ENCODE assay signal across 12 mouse cellular contexts in genomic region chr11:79093986-79094695, GRCm38 (mm10). TPM values are rescaled to one million over a fixed set of nuclear protein-coding genes. Genes with fewer than 3 reads are reported as not detected.
A peak's percentile ranks its signal among the peaks of the same experiment; 100 is the strongest.
DNase-seq lines count a peak whose midpoint lies in the region; ATAC-seq and TF ChIP-seq lines count a peak whose summit lies in the region.
"Had no signal": no experiment of that assay in that cellular context is flagged by ENCODE, and none has a peak within 500 bp of the region (broad histone marks: within the 10 kb centered on the region; RNA-seq: fewer than 3 reads in every experiment).

No protein-coding gene starts in this region.

- H3K36me3 ChIP-seq in liver, adult 2 months (ENCODE audit: control insufficient read depth, insufficient read depth, low read length): no peaks in the 10 kb centered on the region
- no peaks in the 10 kb centered on the region for H3K36me3 ChIP-seq in liver, embryonic 11.5 days (ENCODE audit: control insufficient read depth, insufficient read depth, low read length)
- H3K36me3 ChIP-seq in embryonic facial prominence, embryonic 10.5 days (replicated peaks): no peaks in the 10 kb centered on the region
- no peaks in the 10 kb centered on the region for H3K36me3 ChIP-seq in limb, embryonic 13.5 days
- H3K36me3 ChIP-seq: neural tube, embryonic 12.5 days had no signal

- H3K4me2 ChIP-seq in liver, embryonic 11.5 days: no peak overlapping the region
- H3K4me2 ChIP-seq in limb, embryonic 13.5 days (replicated peaks): no peak overlapping the region
- H3K4me2 ChIP-seq: forebrain, embryonic 13.5 days; neural tube, embryonic 12.5 days had no signal

- H3K27me3 ChIP-seq in liver, adult 2 months (ENCODE audit: control insufficient read depth, insufficient read depth, low read length): no peaks in the 10 kb centered on the region
- H3K27me3 ChIP-seq in liver, embryonic 11.5 days (replicated peaks; ENCODE audit: control insufficient read depth, insufficient read depth, low read length): no peaks in the 10 kb centered on the region
- no peaks in the 10 kb centered on the region for H3K27me3 ChIP-seq in embryonic facial prominence, embryonic 10.5 days (replicated peaks; ENCODE audit: low read depth, poor library complexity, severe bottlenecking)
- no peaks in the 10 kb centered on the region for H3K27me3 ChIP-seq in limb, embryonic 13.5 days
- H3K27me3 ChIP-seq: forebrain, embryonic 13.5 days; neural tube, embryonic 12.5 days had no signal

- no peak for TF ChIP-seq POLR2A in liver, adult 2 months (IDR thresholded peaks at IDR 0.05; ENCODE audit: extremely low read depth, insufficient read depth, low read length)

- H3K9ac ChIP-seq in liver, adult 2 months (ENCODE audit: low read depth, low read length): no peak overlapping the region
- H3K9ac ChIP-seq in liver, embryonic 11.5 days (ENCODE audit: low read depth, low read length): no peak overlapping the region
- peak overlapping the region; percentile 26; the same call in 1 of the 2 replicates for H3K9ac ChIP-seq in limb, embryonic 13.5 days
- H3K9ac ChIP-seq: forebrain, embryonic 13.5 days; neural tube, embryonic 12.5 days had no signal

- H3K27ac ChIP-seq in gastrocnemius, adult 2 months: peak overlapping the region; percentile 84
- H3K27ac ChIP-seq in liver, adult 2 months (replicated peaks; ENCODE audit: insufficient read depth, low read depth, low read length): peak overlapping the region; percentile 57
- no peak overlapping the region for H3K27ac ChIP-seq in liver, embryonic 11.5 days (ENCODE audit: low read depth, low read length)
- H3K27ac ChIP-seq in embryonic facial prominence, embryonic 10.5 days (replicated peaks): peak overlapping the region; percentile 81
- H3K27ac ChIP-seq in limb, embryonic 13.5 days: peak overlapping the region; percentile 79; the same call in 1 of the 2 replicates
- H3K27ac ChIP-seq: neural tube, embryonic 12.5 days had no signal

- H3K4me1 ChIP-seq in liver, adult 2 months (ENCODE audit: control insufficient read depth, insufficient read depth, low read length): peaks cover 9% of the 10 kb centered on the region; the same call in 1 of the 2 replicates
- peaks cover 20% of the 10 kb centered on the region for H3K4me1 ChIP-seq in liver, embryonic 11.5 days (replicated peaks; ENCODE audit: control insufficient read depth, insufficient read depth, low read length)
- peaks cover 76% of the 10 kb centered on the region for H3K4me1 ChIP-seq in embryonic facial prominence, embryonic 10.5 days
- H3K4me1 ChIP-seq in limb, embryonic 13.5 days: peaks cover 50% of the 10 kb centered on the region

- 81% methylated on average over 10 of the region's 10 CpGs for WGBS in liver, adult 2 months
- 73% methylated on average over 10 of the region's 10 CpGs for WGBS in liver, embryonic 11.5 days
- 88% methylated on average over 10 of the region's 10 CpGs for WGBS in embryonic facial prominence, embryonic 10.5 days
- 86% methylated on average over 10 of the region's 10 CpGs for WGBS in limb, embryonic 13.5 days

- 0 out of 2 replicates have a peak, but pooled peaks cover 3% of the 10 kb centered on the region for H3K79me2 ChIP-seq in liver, adult 2 months (ENCODE audit: control insufficient read depth, insufficient read depth, low read length)

- intact Hi-C loops in gastrocnemius, adult 2 months (cut with DNase I): no loop called here

- TF ChIP-seq CTCF in gastrocnemius, adult 2 months (IDR thresholded peaks at IDR 0.05): no peak
- TF ChIP-seq CTCF in liver, adult 2 months (IDR thresholded peaks at IDR 0.05; ENCODE audit: low read depth, low read length): no peak

- no peak for DNase-seq in gastrocnemius, adult 2 months
- DNase-seq in gastrocnemius, postnatal 4 days (ENCODE audit: low spot score in 2 of 2): no peak
- DNase-seq in liver, adult 2 months (ENCODE audit: extremely low read depth, low read depth, low spot score): no peak
- DNase-seq in liver, embryonic 11.5 days (ENCODE audit: low spot score): no peak
- no peak for DNase-seq in embryonic facial prominence, embryonic 10.5 days (ENCODE audit: low spot score)
- no peak for DNase-seq in cerebellum, postnatal 4 days (ENCODE audit: low spot score in 2 of 2)
- DNase-seq in layer of hippocampus, postnatal 25 days (ENCODE audit: extremely low spot score in 1 of 2, low spot score in 1 of 2): no peak
- DNase-seq: cerebellum, adult 18-20 months; thymus, adult 18-20 months had no signal

- no peak overlapping the region for H3K4me3 ChIP-seq in gastrocnemius, adult 2 months
- H3K4me3 ChIP-seq in liver, adult 2 months (ENCODE audit: insufficient read depth, low read depth, low read length): no peak overlapping the region
- no peak overlapping the region for H3K4me3 ChIP-seq in liver, embryonic 11.5 days (ENCODE audit: low read depth, low read length)
- H3K4me3 ChIP-seq in embryonic facial prominence, embryonic 10.5 days: no peak overlapping the region
- no peak overlapping the region for H3K4me3 ChIP-seq in limb, embryonic 13.5 days
- H3K4me3 ChIP-seq: forebrain, embryonic 13.5 days; neural tube, embryonic 12.5 days had no signal

- H3K9me3 ChIP-seq in liver, embryonic 11.5 days (ENCODE audit: control insufficient read depth, low read length): no peaks in the 10 kb centered on the region
- H3K9me3 ChIP-seq in embryonic facial prominence, embryonic 10.5 days: no peaks in the 10 kb centered on the region
- no peaks in the 10 kb centered on the region for H3K9me3 ChIP-seq in limb, embryonic 13.5 days
- H3K9me3 ChIP-seq: forebrain, embryonic 13.5 days; neural tube, embryonic 12.5 days had no signal

- no peak for ATAC-seq in liver, embryonic 11.5 days (replicated peaks; ENCODE audit: low FRiP score)
- no peak for ATAC-seq in limb, embryonic 13.5 days (ENCODE audit: low FRiP score, low read depth)
- ATAC-seq: forebrain, embryonic 13.5 days had no signal

RNA-seq across cellular contexts. Expression of gene Ksr1, which starts 52.1 kb away (rescaled TPM):
- total RNA-seq in gastrocnemius, adult 2 months (2021): 10 to 100 TPM; 92.9 to 98.3 TPM
- 100 to 1,000 TPM; 120 to 144 TPM for total RNA-seq in gastrocnemius, postnatal 4 days (2021)
- 0.65 and 1.2 TPM in 2 replicates for total RNA-seq in liver, adult 2 months (2014; rRNA removed)
- 1.2 and 1.5 TPM in 2 replicates for polyA plus RNA-seq in liver, adult 2 months (2012; rRNA removed)
- polyA plus RNA-seq in liver, embryonic 11.5 days (2014; fragmentation: Nextera tagmentation; extraction: Ambion mirVana): 4.1 and 5.0 TPM in 2 replicates
- 1.0 and 1.5 TPM in 2 replicates for polyA plus RNA-seq in embryonic facial prominence, embryonic 10.5 days (2016; fragmentation: Nextera tagmentation; extraction: Ambion mirVana)
- polyA plus RNA-seq in limb, embryonic 13.5 days (2015; fragmentation: Nextera tagmentation; extraction: Ambion mirVana): 3.7 and 4.2 TPM in 2 replicates
- total RNA-seq in layer of hippocampus, postnatal 25 days (2021): 100 to 1,000 TPM; 189 to 205 TPM

Comparison
In these comparisons a context has a peak if more than half of its experiments do, and no peak if none do; other contexts are left out.
1. RNA of gene Ksr1, which starts 52.1 kb away (total RNA-seq): 189 to 205 TPM in layer of hippocampus, postnatal 25 days, 120 to 144 TPM in gastrocnemius, postnatal 4 days and 92.9 to 98.3 TPM in gastrocnemius, adult 2 months; 0.65 to 1.2 TPM in liver, adult 2 months; every median in the first group is over 10 times any median in the second.